Mouse (Mus musculus) stomach, embryonic 14.5 days (tissue): ENCODE data around the gene Nkain1. TPM values are rescaled to one million over a fixed set of nuclear protein-coding genes. Genes with fewer than 3 reads are reported as not detected.
A peak's percentile ranks its signal among the peaks of the same experiment; 100 is the strongest.

Experiments
- ATAC-seq: fragments of 200-750 bp; cut with Nextera tagmentation; 2 replicates; pipeline ENCODE4 v1.8.0; 2017; ENCODE audit warnings: low read depth, moderate TSS enrichment; ENCODE audit not compliant: insufficient number of reproducible peaks, insufficient read depth, low FRiP score
- H3K27ac ChIP-seq: fragments of 300-500 bp; sonication (generic); 2 replicates; pipeline ENCODE4 v1.5.1; 2014; ENCODE audit warnings: mild to moderate bottlenecking, low read length, moderate library complexity, mixed read lengths
- H3K27me3 ChIP-seq: fragments of 300-500 bp; sonication (generic); 2 replicates; pipeline ENCODE4 v1.6.1; 2014; ENCODE audit warnings: low read length, control low read depth, mixed read lengths; ENCODE audit not compliant: control insufficient read depth, insufficient read depth
- H3K36me3 ChIP-seq: fragments of 300-500 bp; sonication (generic); 2 replicates; pipeline ENCODE4 v1.6.1; 2014; ENCODE audit warnings: mild to moderate bottlenecking, control low read depth, low read length, moderate library complexity, mixed read lengths; ENCODE audit not compliant: control insufficient read depth, insufficient read depth
- H3K4me1 ChIP-seq: fragments of 300-500 bp; sonication (generic); 2 replicates; pipeline ENCODE4 v1.6.1; 2014; ENCODE audit warnings: low read length, control low read depth, mixed read lengths; ENCODE audit not compliant: control insufficient read depth, insufficient read depth
- H3K4me2 ChIP-seq: fragments of 300-500 bp; sonication (generic); replicated peaks from 2 replicates; pipeline ENCODE4 v1.6.1; 2014; ENCODE audit warnings: low read depth, low read length, control low read depth
- H3K4me3 ChIP-seq: fragments of 300-500 bp; sonication (generic); 2 replicates; pipeline ENCODE4 v1.5.1; 2014; ENCODE audit warnings: low read depth, low read length, control low read depth
- H3K9ac ChIP-seq: fragments of 300-500 bp; sonication (generic); replicated peaks from 2 replicates; pipeline ENCODE4 v1.6.1; 2014; ENCODE audit warnings: low read depth, mild to moderate bottlenecking, control low read depth, low read length, moderate library complexity, mixed read lengths
- H3K9me3 ChIP-seq: fragments of 300-500 bp; sonication (generic); 2 replicates; pipeline ENCODE4 v1.6.1; 2016; ENCODE audit warnings: low read depth, low read length, control low read depth; ENCODE audit not compliant: control insufficient read depth
- WGBS: fragments of 180-500 bp; shearing (Covaris S2); extraction: QIAGEN DNeasy Blood & Tissue Kit; methylation state at CpG from one replicate; pipeline ENCODE4 v1.1.7; 2014; 5-methylcytosine and 5-hydroxymethylcytosine counted together
- polyA plus RNA-seq: library from polyadenylated mRNA; unstranded; fragments of >200 nt; fragmentation: Nextera tagmentation; extraction: Ambion mirVana; gene quantifications from 2 replicates; pipeline ENCODE4 v1.2.1, GENCODE M21; 2014

Gene Nkain1
- polyA plus RNA-seq, 1 experiment from 2014 or later = 2.6 TPM

DNA sequence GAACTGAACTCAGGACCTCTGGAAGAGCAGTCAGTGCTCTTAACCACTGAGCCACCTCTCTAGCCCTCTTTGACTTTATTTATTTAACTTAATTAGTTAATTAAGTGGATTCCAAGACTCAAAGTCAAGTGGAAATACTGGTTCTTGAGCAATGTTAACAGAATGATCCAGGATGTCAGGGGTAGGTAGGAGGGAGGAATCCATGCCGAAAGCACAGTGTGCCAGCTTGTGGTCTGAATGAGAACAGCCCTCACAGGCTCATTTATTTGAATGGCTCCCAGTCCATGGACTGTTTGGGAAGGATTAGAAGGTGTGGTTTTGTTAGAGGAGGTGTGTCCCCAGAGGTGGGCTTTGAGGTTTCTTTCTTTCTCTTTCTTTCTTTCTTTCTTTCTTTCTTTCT, 46.2 kb downstream of the Nkain1 start:
- H3K27ac ChIP-seq = no peak overlapping the region
- 72% methylated on average over 1 of the region's 1 CpGs for WGBS
- no peak for ATAC-seq
- H3K9me3 ChIP-seq = no peaks in the 10 kb centered on the region
- H3K4me2 ChIP-seq = no peak overlapping the region
- H3K9ac ChIP-seq = no peak overlapping the region
- H3K4me1 ChIP-seq = peaks cover 4% of the 10 kb centered on the region; the same call in 1 of the 2 replicates
- no peaks in the 10 kb centered on the region for H3K27me3 ChIP-seq
- H3K4me3 ChIP-seq = no peak overlapping the region
- H3K36me3 ChIP-seq = no peaks in the 10 kb centered on the region; the same call in 1 of the 2 replicates

- Histone ChIP-seq H3K4me1 (no peaks in the 10 kb centered on the region; the same call in 1 of the 2 replicates), H3K27ac (no peak overlapping the region), H3K4me3 (no peak overlapping the region), H3K27me3 (no peaks in the 10 kb centered on the region), H3K36me3 (no peaks in the 10 kb centered on the region), H3K9me3 (no peaks in the 10 kb centered on the region), H3K9ac (no peak overlapping the region), H3K4me2 (no peak overlapping the region)
- WGBS = 63% methylated on average over 1 of the region's 1 CpGs
- no peak for ATAC-seq
These were observed 48.9 kb downstream of the Nkain1 start for GRCm38 (mm10) chr4:130525041-130525440.

GRCm38 (mm10) chr4:130521466-130521865, 52.5 kb downstream of the Nkain1 start:
- Histone ChIP-seq H3K4me1 (no peaks in the 10 kb centered on the region; the same call in 1 of the 2 replicates), H3K4me2 (no peak overlapping the region), H3K36me3 (no peaks in the 10 kb centered on the region), H3K4me3 (no peak overlapping the region), H3K27me3 (no peaks in the 10 kb centered on the region), H3K9me3 (no peaks in the 10 kb centered on the region), H3K27ac (no peak overlapping the region), H3K9ac (no peak overlapping the region)
- WGBS = 92% methylated on average over 6 of the region's 6 CpGs
- ATAC-seq = no peak

- H3K36me3 ChIP-seq = no peaks in the 10 kb centered on the region
- H3K27ac ChIP-seq = peak overlapping the region; percentile 93; the same call in 1 of the 2 replicates
- H3K4me3 ChIP-seq = peak overlapping the region; percentile 66
- no peaks in the 10 kb centered on the region for H3K27me3 ChIP-seq
- no peaks in the 10 kb centered on the region for H3K9me3 ChIP-seq
- H3K4me2 ChIP-seq = peak overlapping the region; percentile 78
- no peak overlapping the region for H3K9ac ChIP-seq
- WGBS = 0% methylated on average over 9 of the region's 9 CpGs
- H3K4me1 ChIP-seq = no peaks in the 10 kb centered on the region; the same call in 1 of the 2 replicates
- peak; percentile 66 for ATAC-seq
These were observed 53.5 kb downstream of the Nkain1 start for GRCm38 (mm10) chr4:130520482-130520851.

DNA sequence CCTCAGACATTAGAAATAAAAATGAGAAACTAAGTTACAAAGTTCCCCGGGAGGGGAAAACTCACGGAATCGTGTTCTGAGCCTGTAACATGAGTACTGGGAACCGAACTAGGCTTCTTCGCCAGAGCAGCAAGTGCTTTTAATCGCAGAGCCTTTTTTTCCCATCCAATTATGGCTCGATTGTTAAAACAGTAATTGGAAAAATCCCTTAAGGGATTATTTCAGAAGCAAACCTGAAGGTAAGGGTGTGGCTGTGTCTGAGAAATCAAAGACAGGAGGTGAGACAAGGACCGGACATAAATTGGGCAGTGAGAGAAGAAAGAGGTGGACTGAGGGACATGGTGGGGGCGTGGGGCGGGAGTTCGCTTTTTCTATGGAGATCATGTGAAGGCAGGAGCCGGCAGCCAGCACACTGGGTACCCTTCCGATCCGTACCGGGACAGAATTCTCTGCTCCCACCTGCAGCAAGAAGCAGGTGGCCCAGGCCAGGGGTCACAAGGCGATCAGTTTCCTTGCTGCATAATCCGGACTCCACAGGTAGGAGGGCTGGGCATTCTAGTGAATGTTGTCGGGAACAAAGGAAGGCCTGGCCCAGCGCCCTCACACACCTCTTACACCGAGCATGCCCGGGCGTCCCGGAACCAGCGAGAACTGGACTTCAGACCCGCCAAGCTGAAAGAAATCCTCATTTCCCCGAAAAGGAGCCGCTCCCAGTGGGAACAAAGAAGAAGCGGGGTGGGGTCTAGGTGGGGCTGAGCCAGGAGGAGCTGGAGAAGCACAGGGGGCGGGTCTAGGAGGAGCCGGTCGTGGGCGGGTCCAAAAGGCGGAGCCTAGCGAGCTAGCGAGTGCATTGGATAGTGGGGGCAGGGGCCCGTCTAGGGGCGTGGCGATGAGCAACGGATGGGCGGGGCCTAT, 54.1 kb downstream of the Nkain1 start:
- Histone ChIP-seq H3K9me3 (no peaks in the 10 kb centered on the region), H3K4me3 (peak overlapping the region; percentile 66), H3K36me3 (no peaks in the 10 kb centered on the region), H3K4me1 (no peaks in the 10 kb centered on the region; the same call in 1 of the 2 replicates), H3K9ac (peak overlapping the region; percentile 69), H3K27me3 (no peaks in the 10 kb centered on the region), H3K27ac (peak overlapping the region; percentile 93), H3K4me2 (peak overlapping the region; percentile 78)
- WGBS = 2% methylated on average over 40 of the region's 40 CpGs
- ATAC-seq = peak; percentile 99

DNA sequence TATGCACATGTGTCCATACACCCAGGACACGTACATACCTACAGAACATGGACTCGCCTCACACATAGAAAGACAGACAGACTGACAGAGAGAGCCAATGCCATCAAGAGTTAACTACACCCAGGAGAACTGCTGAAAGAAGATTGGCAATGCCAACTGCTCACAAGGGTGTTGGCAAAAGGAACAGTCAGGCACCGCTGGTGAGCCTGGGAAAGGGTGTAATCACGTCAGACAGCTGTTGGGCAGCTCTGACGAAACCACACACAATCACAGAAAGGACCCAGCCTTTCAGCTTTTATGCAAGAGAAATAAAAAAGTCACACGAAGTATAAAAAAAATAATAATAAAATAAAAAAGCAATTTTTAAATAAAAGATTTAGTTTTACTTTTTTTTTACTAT, 57.5 kb downstream of the Nkain1 start:
- no peaks in the 10 kb centered on the region for H3K27me3 ChIP-seq
- H3K27ac ChIP-seq = no peak overlapping the region
- H3K4me1 ChIP-seq = no peaks in the 10 kb centered on the region; the same call in 1 of the 2 replicates
- no peak overlapping the region for H3K4me3 ChIP-seq
- no peak for ATAC-seq
- no peaks in the 10 kb centered on the region for H3K36me3 ChIP-seq
- H3K9ac ChIP-seq = no peak overlapping the region
- WGBS = 84% methylated on average over 6 of the region's 6 CpGs
- H3K9me3 ChIP-seq = no peaks in the 10 kb centered on the region
- no peak overlapping the region for H3K4me2 ChIP-seq

Other genes starting within 250 kb of the Nkain1 start
- 67.2 and 71.2 TPM in 2 replicates for gene Zcchc17, start 214.2 kb downstream of the Nkain1 start, polyA plus RNA-seq
- gene Snrnp40, start 214.0 kb downstream of the Nkain1 start, polyA plus RNA-seq = 146 and 148 TPM in 2 replicates
- gene Pum1, start 89.1 kb upstream of the Nkain1 start, polyA plus RNA-seq = 106 and 110 TPM in 2 replicates
- 20.9 and 21.0 TPM in 2 replicates for gene Sdc3, start 218.4 kb upstream of the Nkain1 start, polyA plus RNA-seq